Mouse (Mus musculus): ENCODE results near the gene Ndufa11.

DNA sequence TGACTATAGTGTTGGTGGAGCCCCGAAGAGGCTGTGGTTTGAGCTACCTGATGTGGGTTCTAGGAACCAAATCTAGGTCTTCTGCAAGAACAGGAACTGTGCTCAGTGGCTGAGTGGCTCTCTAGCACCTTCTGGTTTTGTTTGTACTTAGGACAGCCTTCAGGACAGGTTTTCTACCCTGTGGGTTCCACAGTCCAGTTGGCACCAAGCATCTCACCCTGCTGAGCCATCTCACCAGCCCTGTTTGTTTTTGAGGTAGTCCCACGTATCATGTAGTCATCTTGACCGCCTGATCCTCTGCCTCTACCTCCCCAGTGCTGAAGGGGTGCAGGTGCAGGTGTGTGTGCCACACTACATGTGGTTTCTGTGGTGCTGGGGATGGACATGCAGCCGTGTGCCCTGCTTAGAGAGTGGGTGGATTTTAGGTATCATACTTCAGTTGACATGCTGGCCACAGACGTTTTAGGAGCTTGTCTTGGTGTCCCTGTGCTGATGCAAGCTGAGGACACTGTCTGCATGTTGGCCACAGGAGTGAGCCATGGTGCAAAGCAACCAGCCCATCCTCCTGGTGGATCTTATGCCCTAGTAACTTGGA, 33.9 kb upstream of the Ndufa11 start:
- TF ChIP-seq CTCF (IDR thresholded peaks at IDR 0.05; ENCODE audit: low read depth, low read length) (no peak), POLR2A (IDR thresholded peaks at IDR 0.05; ENCODE audit: borderline replicate concordance, low read depth, low read length) (no peak)
